Mouse (Mus musculus) limb, embryonic 14.5 days (tissue): ENCODE measurements at regions not wholly inside any gene's neighbourhood (a gene's known extent, or its start where the extent isn't known, plus 50 kb on each side); places are given as distances from the start of the nearest gene placed in this dataset.

ENCODE experiments used
- ATAC-seq: fragments of 200-750 bp; cut with Nextera tagmentation; 2 replicates; pipeline ENCODE4 v1.8.0; 2017; ENCODE audit warnings: low read depth, moderate number of reproducible peaks, moderate TSS enrichment; ENCODE audit not compliant: low FRiP score
- DNase-seq: peaks from one replicate; pipeline ENCODE4 v3.0.0-alpha.2; 2015; ENCODE audit warnings: low spot score
- H3K27ac ChIP-seq: fragments of 300-500 bp; sonication (generic); replicated peaks from 2 replicates; pipeline ENCODE4 v1.5.1; 2014; ENCODE audit warnings: low read depth, mild to moderate bottlenecking, low read length, moderate library complexity, mixed read lengths
- H3K27me3 ChIP-seq: fragments of 300-500 bp; sonication (generic); 2 replicates; pipeline ENCODE4 v1.6.1; 2014; ENCODE audit warnings: low read length, mixed read lengths; ENCODE audit not compliant: control insufficient read depth, insufficient read depth
- H3K36me3 ChIP-seq: fragments of 300-500 bp; sonication (generic); 2 replicates; pipeline ENCODE4 v1.6.1; 2014; ENCODE audit warnings: mild to moderate bottlenecking, low read length, moderate library complexity, mixed read lengths; ENCODE audit not compliant: control insufficient read depth, insufficient read depth
- H3K4me1 ChIP-seq: fragments of 300-500 bp; sonication (generic); 2 replicates; pipeline ENCODE4 v1.6.1; 2014; ENCODE audit warnings: antibody characterized with exemption, low read length, mixed read lengths; ENCODE audit not compliant: control insufficient read depth, insufficient read depth
- H3K4me2 ChIP-seq: fragments of 300-500 bp; sonication (generic); replicated peaks from 2 replicates; pipeline ENCODE4 v1.6.1; 2014; ENCODE audit warnings: low read depth, mild to moderate bottlenecking, low read length, moderate library complexity; ENCODE audit not compliant: severe bottlenecking
- H3K4me3 ChIP-seq: fragments of 300-500 bp; sonication (generic); replicated peaks from 2 replicates; pipeline ENCODE4 v1.5.1; 2014; ENCODE audit warnings: low read length
- H3K9ac ChIP-seq: fragments of 300-500 bp; sonication (generic); 2 replicates; pipeline ENCODE4 v1.6.1; 2014; ENCODE audit warnings: mild to moderate bottlenecking, low read depth, low read length, moderate library complexity; ENCODE audit not compliant: severe bottlenecking
- H3K9me3 ChIP-seq: fragments of 300-500 bp; sonication (generic); 2 replicates; pipeline ENCODE4 v1.6.1; 2016; ENCODE audit warnings: low read length; ENCODE audit not compliant: control insufficient read depth
- POLR2A ChIP-seq: fragments of 200-500 bp; IDR thresholded peaks from 2 replicates; pipeline ENCODE4 v1.8.0; 2012; ENCODE audit warnings: inconsistent platforms, mild to moderate bottlenecking, moderate library complexity, borderline replicate concordance; ENCODE audit not compliant: insufficient read depth, insufficient read length; ENCODE audit errors: extremely low read depth
- WGBS: fragments of 180-500 bp; shearing (Covaris S2); extraction: QIAGEN DNeasy Blood & Tissue Kit; methylation state at CpG from one replicate; pipeline ENCODE4 v1.1.7; 2014; 5-methylcytosine and 5-hydroxymethylcytosine counted together

DNA sequence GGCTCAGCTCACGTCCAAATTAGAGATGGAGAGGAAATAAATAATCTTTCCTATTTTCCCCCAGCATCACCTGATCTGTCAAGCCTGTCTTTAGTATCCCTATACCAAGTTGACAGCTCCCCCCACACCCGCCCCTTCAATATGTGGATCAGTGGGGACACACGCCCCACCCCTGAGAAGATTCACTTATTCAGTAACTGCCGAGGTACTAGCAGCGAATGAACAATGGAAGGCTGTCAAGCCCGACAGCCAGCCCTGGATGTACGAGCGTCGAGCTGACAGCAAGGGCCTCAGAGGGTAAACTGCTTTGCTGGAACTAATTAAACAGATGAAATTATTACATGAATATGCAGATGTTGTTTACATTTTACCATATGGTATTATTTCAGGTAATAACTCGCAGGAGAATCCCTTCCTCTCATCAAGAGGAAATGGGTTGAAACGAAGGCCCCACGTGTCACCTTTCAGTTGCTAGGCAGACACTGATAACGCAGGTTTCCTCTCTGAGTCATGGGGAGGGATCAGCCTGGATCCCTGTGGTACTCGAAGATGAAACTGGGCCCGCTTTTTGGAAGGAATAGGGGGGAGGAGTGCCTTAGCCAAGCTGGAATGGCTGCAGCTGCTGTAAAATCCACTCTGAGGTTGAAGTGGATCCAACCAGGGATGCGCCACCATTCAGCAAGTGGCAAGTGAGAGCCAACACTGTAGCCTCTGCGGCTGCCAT lies 319.7 kb downstream of the Nr2f2 start:
- DNase-seq (no peak), ATAC-seq (no peak)
- no peak for TF ChIP-seq POLR2A
- Histone ChIP-seq H3K36me3 (no peaks in the 10 kb centered on the region), H3K4me3 (no peak overlapping the region), H3K9me3 (no peaks in the 10 kb centered on the region), H3K4me2 (no peak overlapping the region), H3K27ac (no peak overlapping the region), H3K4me1 (no peaks in the 10 kb centered on the region), H3K9ac (no peak overlapping the region), H3K27me3 (no peaks in the 10 kb centered on the region)
- 74% methylated on average over 17 of the region's 17 CpGs for WGBS

DNA sequence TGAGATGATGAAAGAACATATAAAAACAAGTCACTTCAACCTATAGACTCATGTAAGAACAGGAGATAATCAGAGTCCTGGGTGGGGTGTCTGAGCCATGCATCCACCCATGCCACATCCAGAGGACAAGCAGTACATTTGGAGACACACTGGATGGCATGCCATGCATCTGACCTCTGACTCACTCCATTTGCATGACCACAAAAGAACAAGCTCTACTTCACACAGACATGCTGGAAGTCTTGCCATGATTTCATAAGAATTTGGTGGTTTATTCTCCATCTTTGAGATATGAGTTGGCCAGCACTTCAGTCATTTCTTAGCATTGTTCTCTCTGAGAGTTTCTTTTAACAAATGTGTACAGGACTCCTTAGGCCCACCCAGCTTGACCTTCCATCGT lies 329.5 kb downstream of the Nr2f2 start:
- no peak overlapping the region for H3K27ac ChIP-seq
- DNase-seq, result no peak
- H3K9me3 ChIP-seq, result no peaks in the 10 kb centered on the region
- H3K4me3 ChIP-seq, result no peak overlapping the region
- no peak for ATAC-seq
- no peak overlapping the region for H3K9ac ChIP-seq
- H3K36me3 ChIP-seq, result no peaks in the 10 kb centered on the region
- no peak for TF ChIP-seq POLR2A
- no peak overlapping the region for H3K4me2 ChIP-seq
- H3K27me3 ChIP-seq, result no peaks in the 10 kb centered on the region
- no peaks in the 10 kb centered on the region for H3K4me1 ChIP-seq
- 80% methylated on average over 1 of the region's 1 CpGs for WGBS

DNA sequence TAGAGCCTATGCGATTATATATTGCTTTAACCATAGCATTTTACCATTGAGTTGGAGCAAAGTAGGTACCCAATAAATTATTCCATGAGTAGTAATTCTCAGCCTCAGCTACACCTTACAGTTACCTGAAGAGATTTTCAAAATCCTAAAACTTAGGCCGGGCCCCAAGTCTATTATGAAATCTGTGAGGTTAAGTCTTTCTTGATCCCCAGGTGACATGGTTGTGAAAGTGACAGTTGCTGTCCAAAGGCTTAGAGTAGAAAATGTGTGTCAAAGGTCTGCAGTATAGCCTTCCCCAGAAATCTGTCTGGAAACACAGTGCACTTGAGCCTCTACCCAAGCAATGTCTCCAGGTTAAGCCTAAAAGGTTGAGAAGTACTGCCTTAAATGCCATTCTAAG lies 333.7 kb downstream of the Nr2f2 start:
- no peak for ATAC-seq
- Histone ChIP-seq H3K27ac (no peak overlapping the region), H3K4me2 (no peak overlapping the region), H3K36me3 (no peaks in the 10 kb centered on the region), H3K9ac (no peak overlapping the region), H3K27me3 (no peaks in the 10 kb centered on the region), H3K4me3 (no peak overlapping the region), H3K9me3 (no peaks in the 10 kb centered on the region), H3K4me1 (no peaks in the 10 kb centered on the region)
- no peak for DNase-seq
- no peak for TF ChIP-seq POLR2A
- WGBS, result 41% methylated on average over 2 of the region's 2 CpGs

DNA sequence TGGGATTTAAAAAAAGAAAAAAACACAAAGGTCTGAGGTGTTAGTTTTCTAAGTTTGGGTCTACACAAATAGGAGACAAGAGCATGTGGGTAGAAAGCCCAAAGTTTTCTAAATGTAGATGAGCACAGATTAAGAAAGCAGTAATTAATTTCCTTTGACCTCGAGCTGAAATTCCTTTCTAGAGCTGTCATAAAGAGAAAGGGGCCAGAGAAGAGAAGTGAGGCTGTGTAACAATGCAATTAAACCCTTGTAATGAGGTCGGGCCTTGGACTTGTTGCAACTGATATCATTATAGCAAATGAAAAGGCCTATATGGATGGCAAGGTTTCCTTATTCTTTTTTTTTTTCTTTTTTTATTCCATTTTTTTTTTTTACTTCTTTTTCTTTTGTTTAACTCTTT lies 337.2 kb downstream of the Nr2f2 start:
- Histone ChIP-seq H3K9ac (no peak overlapping the region), H3K4me2 (no peak overlapping the region), H3K27ac (no peak overlapping the region), H3K4me3 (no peak overlapping the region), H3K27me3 (no peaks in the 10 kb centered on the region), H3K9me3 (no peaks in the 10 kb centered on the region), H3K36me3 (no peaks in the 10 kb centered on the region), H3K4me1 (no peaks in the 10 kb centered on the region)
- 27% methylated on average over 2 of the region's 2 CpGs for WGBS
- DNase-seq, result no peak
- no peak for ATAC-seq
- no peak for TF ChIP-seq POLR2A

DNA sequence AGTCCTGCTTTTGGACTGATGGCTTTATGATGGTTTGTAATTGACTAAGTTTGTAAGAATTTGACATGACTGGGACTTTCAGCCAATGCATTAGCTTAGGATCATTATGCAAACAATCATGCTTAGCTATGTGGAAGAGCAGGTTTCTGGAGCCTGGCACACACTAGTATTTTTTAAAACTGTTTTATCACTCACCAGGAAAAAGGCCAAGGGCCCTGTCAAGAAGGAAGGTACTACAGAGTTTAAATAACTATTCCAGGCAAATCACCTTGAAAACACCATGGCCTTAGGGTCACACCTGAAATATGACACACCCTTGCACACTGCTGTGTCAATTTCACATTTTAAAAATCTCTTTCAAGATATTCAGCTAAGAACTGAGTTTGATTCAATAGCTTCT lies 341.0 kb downstream of the Nr2f2 start:
- DNase-seq, result peak; percentile 4
- H3K27me3 ChIP-seq, result no peaks in the 10 kb centered on the region
- H3K9me3 ChIP-seq, result no peaks in the 10 kb centered on the region

DNA sequence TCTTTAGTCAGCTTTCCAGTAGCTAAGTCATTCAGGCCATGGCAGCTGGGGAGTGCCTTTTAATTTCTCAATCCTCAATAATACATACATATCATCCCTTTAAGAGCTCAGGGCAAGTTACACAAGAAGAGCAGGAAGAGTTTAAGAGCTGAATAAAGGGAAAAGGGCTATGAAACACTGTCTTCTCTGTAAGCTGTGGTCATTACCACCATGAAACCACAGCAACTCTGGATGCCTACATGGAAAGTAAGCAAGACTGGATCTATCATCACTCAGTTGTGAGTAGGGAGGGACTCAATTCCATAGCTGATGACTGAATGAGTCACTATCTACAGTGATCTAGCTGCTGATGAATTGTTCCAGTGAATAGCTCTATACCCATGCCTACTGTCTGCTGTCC lies 349.9 kb downstream of the Nr2f2 start:
- no peak for ATAC-seq
- DNase-seq, result no peak
- Histone ChIP-seq H3K27ac (no peak overlapping the region), H3K4me1 (no peaks in the 10 kb centered on the region), H3K36me3 (no peaks in the 10 kb centered on the region), H3K27me3 (no peaks in the 10 kb centered on the region), H3K9ac (no peak overlapping the region), H3K9me3 (no peaks in the 10 kb centered on the region), H3K4me3 (no peak overlapping the region), H3K4me2 (no peak overlapping the region)
- no peak for TF ChIP-seq POLR2A

More for the DNA sequence above, 341.0 kb downstream of the Nr2f2 start:
- H3K4me3 ChIP-seq, result no peak overlapping the region
- no peak overlapping the region for H3K27ac ChIP-seq
- no peak overlapping the region for H3K4me2 ChIP-seq
- ATAC-seq, result no peak
- no peak overlapping the region for H3K9ac ChIP-seq
- H3K4me1 ChIP-seq, result no peaks in the 10 kb centered on the region
- TF ChIP-seq POLR2A, result no peak
- no peaks in the 10 kb centered on the region for H3K36me3 ChIP-seq
